8 mouse cellular contexts compared by ENCODE assay signal in genomic region chr1:38627683-38628361, GRCm38 (mm10). TPM values are rescaled to one million over a fixed set of nuclear protein-coding genes. Genes with fewer than 3 reads are reported as not detected.
A peak's percentile ranks its signal among the peaks of the same experiment; 100 is the strongest.
DNase-seq lines count a peak whose midpoint lies in the region; ATAC-seq lines count a peak whose summit lies in the region.

No protein-coding gene starts in this region.

- 1% methylated on average over 42 of the region's 42 CpGs for WGBS in heart, embryonic 12.5 days
- 3% methylated on average over 37 of the region's 42 CpGs for WGBS in stomach, embryonic 14.5 days

- peaks cover 16% of the 10 kb centered on the region; the same call in 1 of the 2 replicates for H3K4me1 ChIP-seq in heart, embryonic 12.5 days (replicated peaks)
- peaks cover 14% of the 10 kb centered on the region; the same call in 1 of the 2 replicates for H3K4me1 ChIP-seq in stomach, embryonic 14.5 days (ENCODE audit: control insufficient read depth, insufficient read depth, low read length)

- H3K9ac ChIP-seq in heart, embryonic 12.5 days, result peak overlapping the region; percentile 88
- peak overlapping the region; percentile 81 for H3K9ac ChIP-seq in stomach, embryonic 14.5 days (replicated peaks; ENCODE audit: low read depth, low read length)

- peak overlapping the region; percentile 80 for H3K4me3 ChIP-seq in heart, embryonic 12.5 days
- peak overlapping the region; percentile 71 for H3K4me3 ChIP-seq in stomach, embryonic 14.5 days (ENCODE audit: low read depth, low read length)

- H3K9me3 ChIP-seq in heart, embryonic 12.5 days (replicated peaks), result no peaks in the 10 kb centered on the region
- no peaks in the 10 kb centered on the region for H3K9me3 ChIP-seq in stomach, embryonic 14.5 days (ENCODE audit: control insufficient read depth, low read depth, low read length)

- ATAC-seq in heart, embryonic 12.5 days (ENCODE audit: insufficient number of reproducible peaks, low FRiP score), result peak; percentile 57
- ATAC-seq in stomach, embryonic 14.5 days (ENCODE audit: insufficient number of reproducible peaks, insufficient read depth, low FRiP score, low read depth), result peak; percentile 42

- no peaks in the 10 kb centered on the region for H3K36me3 ChIP-seq in heart, embryonic 12.5 days
- no peaks in the 10 kb centered on the region for H3K36me3 ChIP-seq in stomach, embryonic 14.5 days (ENCODE audit: control insufficient read depth, insufficient read depth, low read length)

- DNase-seq in left cerebral cortex, adult 18-20 months (ENCODE audit: low spot score in 2 of 2), result peak; percentile 25 to 36
- DNase-seq in left cerebral cortex, adult 11 months (ENCODE audit: low spot score), result no peak
- DNase-seq in embryo, embryonic 10.5 days (ENCODE audit: low spot score), result peak; percentile 76
- DNase-seq in layer of hippocampus, postnatal 10 days (ENCODE audit: low spot score in 2 of 2), result peak; percentile 43 to 63
- DNase-seq in lung, postnatal 10 days, result peak; percentile 37
- DNase-seq in adrenal gland, postnatal 36 days, result no peak

- peak overlapping the region; percentile 91 for H3K4me2 ChIP-seq in heart, embryonic 12.5 days
- H3K4me2 ChIP-seq in stomach, embryonic 14.5 days (replicated peaks; ENCODE audit: low read depth, low read length), result peak overlapping the region; percentile 87

- peaks cover 27% of the 10 kb centered on the region; the same call in 1 of the 2 replicates for H3K27me3 ChIP-seq in heart, embryonic 12.5 days (replicated peaks)
- H3K27me3 ChIP-seq in stomach, embryonic 14.5 days (ENCODE audit: control insufficient read depth, insufficient read depth, low read length), result no peaks in the 10 kb centered on the region

- peak overlapping the region; percentile 9; the same call in 1 of the 2 replicates for H3K27ac ChIP-seq in heart, embryonic 12.5 days (ENCODE audit: poor library complexity, severe bottlenecking)
- peak overlapping the region; percentile 98 for H3K27ac ChIP-seq in stomach, embryonic 14.5 days (ENCODE audit: low read length)

RNA-seq across cellular contexts. Expression of gene Aff3, which starts 36.9 kb away (rescaled TPM):
- 100 to 1,000 TPM; 103 to 107 TPM for total RNA-seq in left cerebral cortex, adult 18-20 months (2021)
- 5.3 and 5.7 TPM in 2 replicates for polyA plus RNA-seq in heart, embryonic 12.5 days (2016; fragmentation: Nextera tagmentation; extraction: Ambion mirVana)
- total RNA-seq in layer of hippocampus, postnatal 10 days (2021), result 100 to 1,000 TPM in 1 of 2 experiments, 10 to 100 TPM in 1; 98.4 to 103 TPM
- 8.0 and 8.2 TPM in 2 replicates for polyA plus RNA-seq in stomach, embryonic 14.5 days (2014; fragmentation: Nextera tagmentation; extraction: Ambion mirVana)
- 1 to 10 TPM; 3.7 to 4.6 TPM for total RNA-seq in adrenal gland, postnatal 36 days (2021)

Comparison
In these comparisons a context has a peak if more than half of its experiments do, and no peak if none do; other contexts are left out.
1. DNase-seq: peak in left cerebral cortex, adult 18-20 months (2 of 2), embryo, embryonic 10.5 days (single experiment), layer of hippocampus, postnatal 10 days (2 of 2) and lung, postnatal 10 days (single experiment); none in left cerebral cortex, adult 11 months (single experiment) and adrenal gland, postnatal 36 days (0 of 2).
2. RNA of gene Aff3, which starts 36.9 kb away (total RNA-seq): 103 to 107 TPM in left cerebral cortex, adult 18-20 months and 98.4 to 103 TPM in layer of hippocampus, postnatal 10 days; 3.7 to 4.6 TPM in adrenal gland, postnatal 36 days; every median in the first group is over 10 times any median in the second.